Mouse (Mus musculus): ENCODE results near the gene Adora3.

The Adora3 gene

GRCm38 (mm10) chr3:105936111-105936510, 65.5 kb downstream of the Adora3 start:
- no peak for DNase-seq

GRCm38 (mm10) chr3:105951348-105951747, 80.7 kb downstream of the Adora3 start:
- DNase-seq = no peak

DNA sequence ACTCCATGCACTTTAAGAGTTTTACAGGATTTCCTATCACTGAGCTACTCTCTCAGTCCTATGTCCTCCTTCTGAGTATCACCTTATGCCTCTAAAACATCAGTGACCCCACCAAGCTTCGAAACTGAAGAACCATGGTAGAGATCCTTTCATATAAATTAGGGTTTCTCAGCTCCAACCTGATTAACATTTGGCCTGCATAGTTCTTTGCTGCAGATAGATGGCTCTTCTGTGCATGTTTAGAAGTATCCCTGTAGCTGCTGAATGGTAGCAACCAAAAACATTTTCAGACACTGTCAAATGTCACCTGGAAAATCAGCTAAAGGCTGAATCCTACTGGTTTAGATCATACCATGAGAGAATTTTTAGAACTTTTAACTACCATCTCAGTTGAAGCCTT, 86.6 kb downstream of the Adora3 start:
- DNase-seq = no peak

DNA sequence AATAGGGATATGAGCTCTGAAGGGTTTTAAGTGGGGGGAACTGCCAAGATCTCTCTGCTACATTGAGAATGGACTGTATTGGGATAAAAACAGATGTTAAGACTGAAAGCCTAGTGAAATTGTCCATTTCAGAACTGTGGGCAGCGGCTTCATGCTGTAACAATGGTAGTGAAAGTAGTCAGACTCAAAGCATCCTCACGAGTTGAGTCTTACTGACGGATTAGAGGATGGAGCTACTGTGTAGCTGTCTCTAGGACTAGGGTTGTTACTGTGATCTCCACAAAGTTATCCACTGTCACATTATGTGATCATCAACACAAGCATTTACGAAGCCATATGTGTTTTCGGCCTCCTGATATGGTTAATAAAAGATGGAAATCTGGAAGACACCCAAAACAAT, 87.5 kb downstream of the Adora3 start:
- no peak for DNase-seq
